10 mouse cellular contexts compared by ENCODE assay signal in the genomic region with DNA sequence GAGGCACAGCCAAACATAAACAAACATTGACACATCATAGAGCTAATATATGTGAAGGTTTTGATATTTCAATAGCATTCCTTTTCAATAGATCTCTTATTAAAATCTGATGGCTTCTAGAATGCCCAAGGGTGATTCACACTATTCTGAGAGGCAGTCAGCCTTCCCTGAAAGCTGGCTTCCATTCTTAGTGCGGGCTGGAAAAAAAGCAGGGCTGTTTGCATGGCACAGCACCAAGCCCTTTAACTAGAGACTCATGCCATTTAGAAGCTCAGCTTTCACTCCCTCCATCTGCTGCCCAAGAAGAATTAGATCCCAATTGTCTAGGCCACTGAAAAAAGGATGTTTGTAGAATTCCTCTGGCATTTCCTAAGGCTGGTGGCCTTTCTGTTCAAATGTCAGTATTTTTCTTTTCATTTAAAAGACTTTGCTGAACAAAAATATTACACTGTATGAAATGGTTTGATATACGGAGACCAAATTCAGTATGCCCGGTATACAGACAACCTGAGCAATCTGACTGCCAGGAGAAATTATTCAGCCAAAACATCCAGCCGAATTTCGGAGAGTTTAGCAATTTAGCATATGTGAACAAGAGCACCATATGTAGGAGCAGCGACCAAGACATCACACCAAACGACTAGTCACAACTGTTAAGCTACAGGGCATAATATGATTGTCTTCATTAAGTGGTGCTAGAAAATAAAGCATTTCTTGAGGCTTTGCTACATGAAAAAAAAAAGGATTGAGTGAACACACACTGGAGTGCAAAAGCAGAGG.
DNase-seq lines count a peak whose midpoint lies in the region; ATAC-seq and TF ChIP-seq lines count a peak whose summit lies in the region.
"Had no signal": no experiment of that assay in that cellular context is flagged by ENCODE, and none has a peak within 500 bp of the region (broad histone marks: within the 10 kb centered on the region; RNA-seq: fewer than 3 reads in every experiment).

No protein-coding gene starts in this region.

- H3K36me3 ChIP-seq in limb, embryonic 14.5 days (ENCODE audit: control insufficient read depth, insufficient read depth, low read length) = no peaks in the 10 kb centered on the region
- no peaks in the 10 kb centered on the region for H3K36me3 ChIP-seq in limb, embryonic 10.5 days
- H3K36me3 ChIP-seq in neural tube, embryonic 15.5 days = no peaks in the 10 kb centered on the region
- no peaks in the 10 kb centered on the region for H3K36me3 ChIP-seq in liver, postnatal 0 days (replicated peaks; ENCODE audit: insufficient read depth, low read length)

- no peak for TF ChIP-seq EP300 in liver, postnatal 0 days (IDR thresholded peaks at IDR 0.05; ENCODE audit: low read depth)

- H3K4me2 ChIP-seq in limb, embryonic 14.5 days (replicated peaks; ENCODE audit: low read depth, low read length, severe bottlenecking) = no peak overlapping the region
- no peak overlapping the region for H3K4me2 ChIP-seq in neural tube, embryonic 15.5 days
- no peak overlapping the region for H3K4me2 ChIP-seq in liver, postnatal 0 days (ENCODE audit: low read depth, low read length)

- no peaks in the 10 kb centered on the region for H3K9me3 ChIP-seq in limb, embryonic 14.5 days (ENCODE audit: control insufficient read depth, low read length)
- no peaks in the 10 kb centered on the region for H3K9me3 ChIP-seq in limb, embryonic 10.5 days (replicated peaks)
- no peaks in the 10 kb centered on the region for H3K9me3 ChIP-seq in neural tube, embryonic 15.5 days (replicated peaks)
- no peaks in the 10 kb centered on the region for H3K9me3 ChIP-seq in liver, postnatal 0 days (ENCODE audit: low read length)

- H3K27ac ChIP-seq in limb, embryonic 14.5 days (replicated peaks; ENCODE audit: low read depth, low read length) = no peak overlapping the region
- H3K27ac ChIP-seq in limb, embryonic 10.5 days = no peak overlapping the region
- H3K27ac ChIP-seq in neural tube, embryonic 15.5 days (replicated peaks) = peak overlapping the region; percentile 65
- H3K27ac ChIP-seq in liver, postnatal 0 days (ENCODE audit: low read depth) = no peak overlapping the region
- H3K27ac ChIP-seq: macrophage had no signal

- no peak for TF ChIP-seq CTCF in liver, postnatal 0 days (IDR thresholded peaks at IDR 0.05; ENCODE audit: low read depth)

- no peaks in the 10 kb centered on the region for H3K4me1 ChIP-seq in limb, embryonic 14.5 days (ENCODE audit: control insufficient read depth, insufficient read depth, low read length)
- no peaks in the 10 kb centered on the region for H3K4me1 ChIP-seq in limb, embryonic 10.5 days
- peaks cover 21% of the 10 kb centered on the region for H3K4me1 ChIP-seq in neural tube, embryonic 15.5 days
- H3K4me1 ChIP-seq in liver, postnatal 0 days (ENCODE audit: insufficient read depth) = no peaks in the 10 kb centered on the region

- ATAC-seq in limb, embryonic 14.5 days (ENCODE audit: low FRiP score, low read depth) = no peak
- ATAC-seq in neural tube, embryonic 15.5 days (ENCODE audit: low FRiP score) = peak; percentile 72; the same call in 1 of the 2 replicates
- no peak for ATAC-seq in liver, postnatal 0 days
- ATAC-seq: inflammation-experienced regulatory T-cells, adult 6 months had no signal

- no peak overlapping the region for H3K9ac ChIP-seq in limb, embryonic 14.5 days (ENCODE audit: low read depth, low read length, severe bottlenecking)
- H3K9ac ChIP-seq in neural tube, embryonic 15.5 days (replicated peaks) = no peak overlapping the region
- no peak overlapping the region for H3K9ac ChIP-seq in liver, postnatal 0 days (replicated peaks)

- peak; percentile 34 for DNase-seq in limb, embryonic 14.5 days (ENCODE audit: low spot score)
- DNase-seq in limb, embryonic 10.5 days (ENCODE audit: low spot score) = no peak
- peak; percentile 90 to 92 for DNase-seq in cerebellum, postnatal 10 days
- DNase-seq in layer of hippocampus, adult 9-10 months (ENCODE audit: low spot score) = peak; percentile 49
- no peak for DNase-seq in liver, postnatal 0 days
- DNase-seq in urinary bladder, postnatal 4 days (ENCODE audit: low spot score in 2 of 2) = no peak
- no peak for DNase-seq in kidney, adult 8-10 months

- 68% methylated on average over 7 of the region's 7 CpGs for whole genome bisulfite sequencing in limb, embryonic 14.5 days
- 88% methylated on average over 7 of the region's 7 CpGs for WGBS in limb, embryonic 10.5 days
- WGBS in neural tube, embryonic 15.5 days = 47% methylated on average over 7 of the region's 7 CpGs
- WGBS in liver, postnatal 0 days (ENCODE audit: insufficient replicate concordance) = 74% methylated on average over 7 of the region's 7 CpGs

- no peak for TF ChIP-seq POLR2A in limb, embryonic 14.5 days (IDR thresholded peaks at IDR 0.05; ENCODE audit: borderline replicate concordance, extremely low read depth, insufficient read depth, insufficient read length)

- H3K27me3 ChIP-seq in limb, embryonic 14.5 days (ENCODE audit: control insufficient read depth, insufficient read depth, low read length) = no peaks in the 10 kb centered on the region
- no peaks in the 10 kb centered on the region for H3K27me3 ChIP-seq in limb, embryonic 10.5 days (ENCODE audit: low read depth, poor library complexity, severe bottlenecking)
- H3K27me3 ChIP-seq in neural tube, embryonic 15.5 days (replicated peaks) = no peaks in the 10 kb centered on the region
- H3K27me3 ChIP-seq in liver, postnatal 0 days (ENCODE audit: insufficient read depth, low read length) = no peaks in the 10 kb centered on the region

- H3K4me3 ChIP-seq in limb, embryonic 14.5 days (replicated peaks; ENCODE audit: low read length) = no peak overlapping the region
- no peak overlapping the region for H3K4me3 ChIP-seq in limb, embryonic 10.5 days
- no peak overlapping the region for H3K4me3 ChIP-seq in neural tube, embryonic 15.5 days (replicated peaks)
- no peak overlapping the region for H3K4me3 ChIP-seq in liver, postnatal 0 days (ENCODE audit: low read depth, low read length)

Comparison
In these comparisons a context has a peak if more than half of its experiments do, and no peak if none do; other contexts are left out.
1. DNase-seq: peak in limb, embryonic 14.5 days (single experiment), cerebellum, postnatal 10 days (2 of 2) and layer of hippocampus, adult 9-10 months (single experiment); none in limb, embryonic 10.5 days (single experiment), liver, postnatal 0 days (single experiment), urinary bladder, postnatal 4 days (0 of 2) and kidney, adult 8-10 months (0 of 2).